Mouse (Mus musculus) lung, adult 2 months (tissue): ENCODE measurements at regions not wholly inside any gene's neighbourhood (a gene's known extent, or its start where the extent isn't known, plus 50 kb on each side); places are given as distances from the start of the nearest gene placed in this dataset.

Experiments used
- CTCF ChIP-seq: fragments of 200-500 bp; IDR thresholded peaks from 2 replicates; pipeline ENCODE4 v1.5.1; 2011; ENCODE audit warnings: mild to moderate bottlenecking, low read length, control low read depth; ENCODE audit not compliant: insufficient read depth
- POLR2A ChIP-seq: fragments of 200-500 bp; IDR thresholded peaks from 2 replicates; pipeline ENCODE4 v1.6.1; 2011; ENCODE audit warnings: low read depth, mild to moderate bottlenecking, control low read depth, low read length, borderline replicate concordance; ENCODE audit errors: extremely low read depth

- TF ChIP-seq POLR2A (no peak), CTCF (no peak)
Observed at GRCm38 (mm10) chr3:65464769-65465168, 63.4 kb upstream of the Tiparp start.
